Mouse (Mus musculus) lung, embryonic 16.5 days (tissue): ENCODE measurements around the gene Olfr1020. TPM values are rescaled to one million over a fixed set of nuclear protein-coding genes. Genes with fewer than 3 reads are reported as not detected.

Source experiments
- ATAC-seq: fragments of 200-750 bp; cut with Nextera tagmentation; 2 replicates; pipeline ENCODE4 v1.8.0; 2017; ENCODE audit warnings: low read depth, mild to moderate bottlenecking, moderate library complexity
- H3K27ac ChIP-seq: fragments of 300-500 bp; sonication (generic); 2 replicates; pipeline ENCODE4 v1.5.1; 2014; ENCODE audit warnings: mild to moderate bottlenecking, control low read depth, low read length
- H3K27me3 ChIP-seq: fragments of 300-500 bp; sonication (generic); 2 replicates; pipeline ENCODE4 v1.6.1; 2014; ENCODE audit warnings: low read depth, low read length, mixed read lengths; ENCODE audit not compliant: control insufficient read depth, insufficient read depth
- H3K36me3 ChIP-seq: fragments of 300-500 bp; sonication (generic); 2 replicates; pipeline ENCODE4 v1.6.1; 2014; ENCODE audit warnings: low read length; ENCODE audit not compliant: control insufficient read depth, insufficient read depth
- H3K4me1 ChIP-seq: fragments of 300-500 bp; sonication (generic); replicated peaks from 2 replicates; pipeline ENCODE4 v1.6.1; 2014; ENCODE audit warnings: low read length, mixed read lengths; ENCODE audit not compliant: control insufficient read depth, insufficient read depth
- H3K4me2 ChIP-seq: fragments of 300-500 bp; sonication (generic); 2 replicates; pipeline ENCODE4 v1.6.1; 2014; ENCODE audit warnings: low read depth, low read length, control low read depth
- H3K4me3 ChIP-seq: fragments of 300-500 bp; sonication (generic); 2 replicates; pipeline ENCODE4 v1.5.1; 2014; ENCODE audit warnings: mild to moderate bottlenecking, low read length, control low read depth
- H3K9ac ChIP-seq: fragments of 300-500 bp; sonication (generic); 2 replicates; pipeline ENCODE4 v1.6.1; 2014; ENCODE audit warnings: low read length, control low read depth
- H3K9me3 ChIP-seq: fragments of 300-500 bp; sonication (generic); 2 replicates; pipeline ENCODE4 v1.6.1; 2016; ENCODE audit warnings: low read length; ENCODE audit not compliant: control insufficient read depth
- WGBS: fragments of 180-500 bp; shearing (Covaris S2); extraction: QIAGEN DNeasy Blood & Tissue Kit; methylation state at CpG from one replicate; pipeline ENCODE4 v1.1.7; 2014; 5-methylcytosine and 5-hydroxymethylcytosine counted together
- polyA plus RNA-seq: library from polyadenylated mRNA; unstranded; fragments of >200 nt; fragmentation: Nextera tagmentation; extraction: Ambion mirVana; gene quantifications from 2 replicates; pipeline ENCODE4 v1.2.1, GENCODE M21; 2015

Gene Olfr1020
- not detected in 2 replicates for polyA plus RNA-seq

- no peaks in the 10 kb centered on the region for H3K4me1 ChIP-seq
- no peak within 1 kb of the TSS for H3K9ac ChIP-seq
- H3K36me3 ChIP-seq, result no peaks in the 10 kb centered on the region
- H3K27ac ChIP-seq, result no peak within 1 kb of the TSS
- H3K4me3 ChIP-seq, result no peak within 1 kb of the TSS
- H3K27me3 ChIP-seq, result no peaks in the 10 kb centered on the region
- no peak within 1 kb of the TSS for H3K4me2 ChIP-seq
- WGBS, result 67% methylated on average over 1 of the region's 1 CpGs
- ATAC-seq, result no peak
- H3K9me3 ChIP-seq, result no peaks in the 10 kb centered on the region
These were observed at the start of gene Olfr1020 for GRCm38 (mm10) chr2:85846730-85847129. Olfr1020 (plus strand) TSS chr2:85847030.

GRCm38 (mm10) chr2:85802444-85802843 is 44.4 kb upstream of the Olfr1020 start, which contains the start of gene Olfr1016:
Olfr1016 (minus strand) TSS chr2:85802544.
- no peaks in the 10 kb centered on the region for H3K4me1 ChIP-seq
- no peak within 1 kb of the TSS for H3K27ac ChIP-seq
- no peak for ATAC-seq
- WGBS, result 71% methylated on average over 2 of the region's 2 CpGs
- H3K9me3 ChIP-seq, result no peaks in the 10 kb centered on the region
- no peaks in the 10 kb centered on the region for H3K27me3 ChIP-seq
- no peak within 1 kb of the TSS for H3K4me3 ChIP-seq
- no peaks in the 10 kb centered on the region for H3K36me3 ChIP-seq
- H3K9ac ChIP-seq, result no peak within 1 kb of the TSS
- H3K4me2 ChIP-seq, result no peak within 1 kb of the TSS

DNA sequence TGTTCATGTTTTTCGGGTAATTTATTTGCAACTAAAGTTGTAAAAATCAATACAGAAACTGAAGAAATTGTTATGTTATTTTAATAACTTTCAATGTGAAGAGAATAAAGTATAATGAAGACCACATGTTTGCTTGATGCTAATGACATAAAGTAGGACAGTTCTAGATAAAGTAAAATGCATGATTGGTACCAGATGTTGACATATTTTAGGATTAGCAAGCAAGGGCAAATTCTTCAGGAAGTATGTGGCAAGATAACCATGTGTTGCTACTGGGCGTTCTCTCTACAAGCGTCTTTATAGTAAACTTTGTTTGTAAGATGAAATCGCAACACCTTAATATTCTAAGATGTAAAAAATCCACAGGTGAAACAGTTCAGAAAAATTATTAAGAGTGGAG is 42.3 kb upstream of the Olfr1020 start:
- no peak overlapping the region for H3K4me2 ChIP-seq
- no peak overlapping the region for H3K9ac ChIP-seq
- H3K36me3 ChIP-seq, result no peaks in the 10 kb centered on the region
- H3K27me3 ChIP-seq, result no peaks in the 10 kb centered on the region
- no peak overlapping the region for H3K27ac ChIP-seq
- no peak for ATAC-seq
- no peaks in the 10 kb centered on the region for H3K4me1 ChIP-seq
- H3K4me3 ChIP-seq, result no peak overlapping the region
- H3K9me3 ChIP-seq, result no peaks in the 10 kb centered on the region
- 69% methylated on average over 4 of the region's 4 CpGs for WGBS

DNA sequence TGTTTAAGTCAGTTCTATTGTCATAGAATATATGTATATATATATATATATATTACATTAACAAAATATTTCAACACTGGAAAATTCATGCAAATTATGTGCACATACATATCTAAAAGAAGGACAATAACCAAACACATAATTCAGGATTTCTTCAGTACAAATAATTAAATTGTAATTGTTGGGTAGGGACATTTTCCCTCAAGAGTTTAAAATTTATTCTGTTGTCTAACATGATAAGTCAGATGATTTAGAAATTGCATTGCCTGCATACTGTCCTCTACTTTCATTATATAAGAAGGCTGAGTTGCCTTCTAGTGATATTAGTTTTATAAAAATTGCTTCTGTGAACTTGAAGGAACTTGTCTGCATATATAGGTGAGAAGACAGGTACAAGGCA is 28.7 kb upstream of the Olfr1020 start, which contains the start of gene Olfr1018:
TSS of gene Olfr1018 (plus strand) at position 301 of the 400 bp plus-strand sequence.
- Histone ChIP-seq H3K27ac (no peak within 1 kb of the TSS), H3K4me1 (no peaks in the 10 kb centered on the region), H3K4me2 (no peak within 1 kb of the TSS), H3K4me3 (no peak within 1 kb of the TSS), H3K9me3 (no peaks in the 10 kb centered on the region), H3K9ac (no peak within 1 kb of the TSS), H3K36me3 (no peaks in the 10 kb centered on the region), H3K27me3 (no peaks in the 10 kb centered on the region)
- no peak for ATAC-seq

DNA sequence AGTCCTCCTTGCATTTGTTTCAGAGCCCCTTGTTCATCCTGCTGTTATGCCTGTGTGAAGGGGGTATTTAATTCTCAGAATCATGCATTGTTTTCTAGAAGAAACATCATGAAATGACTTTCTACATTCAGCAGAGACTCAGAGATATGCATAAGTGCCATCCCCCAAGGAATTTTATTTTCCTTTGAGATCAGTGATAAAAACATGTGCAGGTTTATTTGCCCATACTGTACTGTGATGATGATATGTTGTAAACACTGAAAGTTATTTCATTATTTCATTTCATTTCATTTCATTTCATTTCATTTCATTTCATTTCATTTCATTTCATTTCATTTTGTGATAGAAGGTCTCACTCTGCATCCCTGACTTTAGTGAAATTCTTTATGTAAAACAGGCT is 1.4 kb upstream of the Olfr1020 start, which contains the start of gene Olfr1019:
TSS of gene Olfr1019 (minus strand) at position 101 of the 400 bp plus-strand sequence.
- no peaks in the 10 kb centered on the region for H3K4me1 ChIP-seq
- no peak for ATAC-seq
- H3K9ac ChIP-seq, result no peak within 1 kb of the TSS
- no peak within 1 kb of the TSS for H3K4me2 ChIP-seq
- H3K4me3 ChIP-seq, result no peak within 1 kb of the TSS
- H3K27ac ChIP-seq, result no peak within 1 kb of the TSS
- H3K36me3 ChIP-seq, result no peaks in the 10 kb centered on the region
- H3K27me3 ChIP-seq, result no peaks in the 10 kb centered on the region
- H3K9me3 ChIP-seq, result no peaks in the 10 kb centered on the region

- no peak for ATAC-seq
- Histone ChIP-seq H3K27me3 (no peaks in the 10 kb centered on the region), H3K4me2 (no peak within 1 kb of the TSS), H3K4me3 (no peak within 1 kb of the TSS), H3K27ac (no peak within 1 kb of the TSS), H3K9me3 (no peaks in the 10 kb centered on the region), H3K9ac (no peak within 1 kb of the TSS), H3K36me3 (no peaks in the 10 kb centered on the region), H3K4me1 (no peaks in the 10 kb centered on the region)
- WGBS, result 37% methylated on average over 2 of the region's 2 CpGs
These were observed 21.5 kb downstream of the Olfr1020 start, which contains the start of gene Olfr1022 for GRCm38 (mm10) chr2:85868294-85868693. Olfr1022 (plus strand) TSS chr2:85868594.

DNA sequence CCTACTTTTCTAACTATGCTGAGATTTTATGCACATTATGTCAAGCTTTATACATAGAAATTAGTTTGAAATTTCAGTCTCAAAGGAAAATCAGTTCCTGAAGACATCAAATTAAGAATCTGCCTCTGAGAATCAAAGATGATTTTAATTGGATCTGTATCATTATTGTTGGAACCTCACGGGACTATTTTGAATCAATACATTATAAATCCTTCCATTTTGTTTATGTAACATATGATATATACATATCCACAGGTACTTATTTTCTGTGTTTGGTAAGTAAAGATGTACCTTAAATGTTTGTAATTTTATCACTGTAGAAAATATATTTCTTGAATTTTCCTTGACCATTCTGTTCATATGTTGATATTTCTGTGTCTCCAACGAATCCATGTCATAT is 38.5 kb downstream of the Olfr1020 start, which contains the start of gene Olfr1023:
TSS of gene Olfr1023 (plus strand) at position 301 of the 400 bp plus-strand sequence.
- H3K4me3 ChIP-seq, result no peak within 1 kb of the TSS
- no peaks in the 10 kb centered on the region for H3K36me3 ChIP-seq
- H3K9me3 ChIP-seq, result no peaks in the 10 kb centered on the region
- no peaks in the 10 kb centered on the region for H3K27me3 ChIP-seq
- H3K27ac ChIP-seq, result no peak within 1 kb of the TSS
- H3K9ac ChIP-seq, result no peak within 1 kb of the TSS
- WGBS, result 57% methylated on average over 2 of the region's 2 CpGs
- no peak within 1 kb of the TSS for H3K4me2 ChIP-seq
- no peaks in the 10 kb centered on the region for H3K4me1 ChIP-seq
- ATAC-seq, result no peak

Other genes starting within 250 kb of the Olfr1020 start
- not detected in 2 replicates for gene Olfr1000, start 235.1 kb upstream of the Olfr1020 start, polyA plus RNA-seq
- gene Olfr1002, start 196.3 kb upstream of the Olfr1020 start, polyA plus RNA-seq, result not detected in 2 replicates
- gene Olfr154, start 182.6 kb upstream of the Olfr1020 start, polyA plus RNA-seq, result not detected in 2 replicates
- gene Olfr1006, start 168.3 kb upstream of the Olfr1020 start, polyA plus RNA-seq, result not detected in 2 replicates
- not detected in 2 replicates for gene Olfr1008, start 157.6 kb upstream of the Olfr1020 start, polyA plus RNA-seq
- gene Olfr1009, start 131.6 kb upstream of the Olfr1020 start, polyA plus RNA-seq, result not detected in 2 replicates
- gene Olfr1012, start 84.3 kb upstream of the Olfr1020 start, polyA plus RNA-seq, result not detected in 2 replicates
- gene Olfr1013, start 79.9 kb upstream of the Olfr1020 start, polyA plus RNA-seq, result not detected in 2 replicates
- gene Olfr1014, start 74.3 kb upstream of the Olfr1020 start, polyA plus RNA-seq, result not detected in 2 replicates
- gene Olfr1015, start 65.0 kb upstream of the Olfr1020 start, polyA plus RNA-seq, result not detected in 2 replicates
- not detected in 2 replicates for gene Olfr1016, start 44.5 kb upstream of the Olfr1020 start, polyA plus RNA-seq
- gene Olfr1018, start 28.6 kb upstream of the Olfr1020 start, polyA plus RNA-seq, result not detected in 2 replicates
- gene Olfr1019, start 1.5 kb upstream of the Olfr1020 start, polyA plus RNA-seq, result not detected in 2 replicates
- gene Olfr1022, start 21.6 kb downstream of the Olfr1020 start, polyA plus RNA-seq, result not detected in 2 replicates
- gene Olfr1023, start 38.6 kb downstream of the Olfr1020 start, polyA plus RNA-seq, result not detected in 2 replicates
- gene Olfr1024, start 58.0 kb downstream of the Olfr1020 start, polyA plus RNA-seq, result not detected in 2 replicates
- gene Olfr1025-ps1, start 68.2 kb downstream of the Olfr1020 start, polyA plus RNA-seq, result not detected in 2 replicates
- not detected in 2 replicates for gene Olfr1026, start 74.5 kb downstream of the Olfr1020 start, polyA plus RNA-seq
- not detected in 2 replicates for gene Olfr1028, start 103.4 kb downstream of the Olfr1020 start, polyA plus RNA-seq
- not detected in 2 replicates for gene Olfr1029, start 126.9 kb downstream of the Olfr1020 start, polyA plus RNA-seq
- gene Olfr1030, start 132.2 kb downstream of the Olfr1020 start, polyA plus RNA-seq, result not detected in 2 replicates
- gene Olfr1031, start 143.3 kb downstream of the Olfr1020 start, polyA plus RNA-seq, result not detected in 2 replicates
- not detected in 2 replicates for gene Olfr1032, start 158.5 kb downstream of the Olfr1020 start, polyA plus RNA-seq
- gene Olfr1033, start 173.6 kb downstream of the Olfr1020 start, polyA plus RNA-seq, result 3.9 and 5.5 TPM in 2 replicates
- gene Olfr1034, start 198.8 kb downstream of the Olfr1020 start, polyA plus RNA-seq, result 0.10 TPM in 1 of 2 replicates, not detected in the other
- not detected in 2 replicates for gene Olfr1036, start 227.0 kb downstream of the Olfr1020 start, polyA plus RNA-seq
- not detected in 2 replicates for gene Olfr1037, start 240.4 kb downstream of the Olfr1020 start, polyA plus RNA-seq